Mouse (Mus musculus): ENCODE measurements around the gene Ccl28. TPM values are rescaled to one million over a fixed set of nuclear protein-coding genes. Genes with fewer than 3 reads are reported as not detected.

Ccl28 gene
- polyA plus RNA-seq, 1 experiment from 2014 or later, result 0.23 TPM

DNA sequence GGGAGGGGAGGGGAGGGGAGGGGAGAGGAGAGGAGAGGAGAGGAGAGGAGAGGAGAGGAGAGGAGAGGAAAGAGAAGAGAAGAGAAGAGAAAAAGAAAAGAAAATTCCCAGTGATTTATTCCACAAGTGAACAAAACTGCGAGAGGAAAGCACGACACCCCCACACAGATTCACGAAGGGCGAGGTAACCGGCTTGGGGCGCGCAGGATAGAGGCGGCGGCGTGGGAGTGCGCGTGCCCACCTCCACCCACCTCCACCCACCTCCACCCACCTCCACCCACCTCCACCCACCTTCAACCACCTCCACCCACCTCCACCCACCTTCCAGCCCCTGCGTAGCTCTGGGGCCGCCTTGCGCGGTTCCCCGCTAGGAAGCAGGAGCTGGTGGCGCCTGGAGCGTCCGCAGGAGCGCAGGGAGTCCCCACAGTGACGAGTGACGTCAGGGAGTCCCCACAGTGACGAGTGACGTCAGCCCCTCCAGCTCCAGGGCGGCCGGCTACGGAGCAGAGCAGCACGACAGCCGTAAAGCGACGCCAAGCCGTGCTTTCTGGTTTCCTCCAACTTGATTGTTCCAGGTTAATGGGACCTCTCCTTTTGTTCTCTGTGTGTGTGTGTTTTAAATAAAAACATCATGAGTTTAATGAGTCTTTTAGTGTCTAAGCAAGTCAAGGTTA, 8.0 kb downstream of the Ccl28 start:
- no peak overlapping the region for H3K27ac ChIP-seq
- no peaks in the 10 kb centered on the region for H3K27me3 ChIP-seq
- peak; percentile 89 for ATAC-seq (ENCODE audit: low FRiP score, low read depth)
- H3K4me2 ChIP-seq (replicated peaks), result peak overlapping the region; percentile 62
- WGBS, result 8% methylated on average over 33 of the region's 33 CpGs
- no peaks in the 10 kb centered on the region for H3K9me3 ChIP-seq
- H3K9ac ChIP-seq, result peak overlapping the region; percentile 61
- no peaks in the 10 kb centered on the region for H3K4me1 ChIP-seq
- H3K36me3 ChIP-seq, result no peaks in the 10 kb centered on the region
- peak overlapping the region; percentile 50 for H3K4me3 ChIP-seq

DNA sequence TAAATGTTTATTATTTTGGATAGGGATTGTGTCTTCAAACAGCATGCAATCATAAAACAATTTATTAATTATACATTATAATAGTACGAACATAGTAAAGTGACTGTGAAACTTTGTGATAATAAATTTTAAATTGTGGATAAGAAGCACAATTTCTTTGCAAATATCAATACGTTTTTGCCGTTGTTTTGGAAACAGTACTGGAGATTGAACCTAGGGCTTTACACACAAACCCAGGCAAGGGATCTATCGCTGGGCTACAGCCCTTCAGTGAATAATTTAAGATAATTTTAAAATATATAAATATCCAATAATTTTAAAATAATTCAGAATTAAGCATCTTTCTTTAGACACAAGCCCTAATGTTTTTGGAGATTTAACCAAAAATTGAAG, 8.5 kb downstream of the Ccl28 start:
- no peak overlapping the region for H3K9ac ChIP-seq
- H3K4me3 ChIP-seq, result peak overlapping the region; percentile 50
- H3K4me2 ChIP-seq (replicated peaks), result peak overlapping the region; percentile 62
- no peak overlapping the region for H3K27ac ChIP-seq
- no peaks in the 10 kb centered on the region for H3K4me1 ChIP-seq
- ATAC-seq (ENCODE audit: low FRiP score, low read depth), result no peak
- 84% methylated on average over 4 of the region's 4 CpGs for WGBS
- no peaks in the 10 kb centered on the region for H3K27me3 ChIP-seq
- no peaks in the 10 kb centered on the region for H3K36me3 ChIP-seq
- H3K9me3 ChIP-seq, result no peaks in the 10 kb centered on the region

GRCm38 (mm10) chr13:119635496-119635895, 11.9 kb downstream of the Ccl28 start:
- WGBS, result 31% methylated on average over 2 of the region's 2 CpGs
- Histone ChIP-seq H3K4me3 (no peak overlapping the region), H3K9ac (no peak overlapping the region), H3K27ac (no peak overlapping the region), H3K27me3 (no peaks in the 10 kb centered on the region), H3K9me3 (no peaks in the 10 kb centered on the region), H3K4me1 (no peaks in the 10 kb centered on the region), H3K4me2 (replicated peaks) (no peak overlapping the region), H3K36me3 (no peaks in the 10 kb centered on the region)
- ATAC-seq (ENCODE audit: low FRiP score, low read depth), result no peak

DNA sequence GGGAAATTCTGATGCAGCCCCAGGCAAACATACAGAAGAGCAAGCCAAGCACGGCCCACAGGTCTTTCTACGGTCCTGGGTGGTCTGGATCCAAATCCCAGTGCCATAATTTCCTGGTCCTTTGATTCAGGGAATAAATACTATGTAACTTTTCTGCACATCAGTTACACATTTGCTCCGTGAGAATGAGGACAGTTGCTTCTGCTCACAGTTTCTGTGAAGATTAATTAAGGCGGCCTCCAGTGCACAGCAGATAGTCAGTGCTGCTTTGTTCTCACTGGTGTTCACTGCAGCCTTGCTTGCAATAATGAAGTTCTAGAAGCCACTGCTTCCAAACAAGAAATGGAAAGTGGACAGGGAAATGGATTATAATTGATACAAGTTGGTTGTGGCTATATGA, 14.2 kb downstream of the Ccl28 start:
- WGBS, result 73% methylated on average over 4 of the region's 4 CpGs
- ATAC-seq (ENCODE audit: low FRiP score, low read depth), result no peak
- Histone ChIP-seq H3K9ac (no peak overlapping the region), H3K27ac (no peak overlapping the region), H3K27me3 (no peaks in the 10 kb centered on the region), H3K4me1 (no peaks in the 10 kb centered on the region), H3K9me3 (no peaks in the 10 kb centered on the region), H3K4me2 (replicated peaks) (no peak overlapping the region), H3K36me3 (no peaks in the 10 kb centered on the region), H3K4me3 (no peak overlapping the region)

GRCm38 (mm10) chr13:119638449-119638848, 14.8 kb downstream of the Ccl28 start:
- no peaks in the 10 kb centered on the region for H3K9me3 ChIP-seq
- H3K27me3 ChIP-seq, result no peaks in the 10 kb centered on the region
- H3K27ac ChIP-seq, result no peak overlapping the region
- no peak overlapping the region for H3K4me3 ChIP-seq
- no peak overlapping the region for H3K4me2 ChIP-seq (replicated peaks)
- WGBS, result 85% methylated on average over 5 of the region's 5 CpGs
- H3K9ac ChIP-seq, result no peak overlapping the region
- ATAC-seq (ENCODE audit: low FRiP score, low read depth), result no peak
- H3K4me1 ChIP-seq, result no peaks in the 10 kb centered on the region
- H3K36me3 ChIP-seq, result no peaks in the 10 kb centered on the region

DNA sequence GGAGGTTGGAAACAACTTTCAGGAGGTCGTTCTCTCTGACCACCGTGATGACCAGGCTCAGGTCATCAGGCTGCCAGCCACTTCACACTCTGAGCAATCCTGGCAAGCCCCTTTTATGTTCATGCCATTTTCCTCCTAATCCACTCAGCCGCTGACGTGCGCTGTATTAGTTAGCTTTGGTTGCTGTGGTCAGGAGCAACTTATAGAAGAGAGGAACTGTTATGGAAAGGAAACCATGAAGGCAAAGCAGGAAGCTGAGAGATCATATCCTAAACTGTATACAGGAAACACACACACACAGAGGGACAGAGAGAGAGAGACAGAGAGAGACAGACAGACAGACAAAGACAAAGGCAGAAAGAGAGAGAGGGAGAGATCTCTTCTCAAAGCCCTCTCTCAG, 15.7 kb downstream of the Ccl28 start:
- no peaks in the 10 kb centered on the region for H3K27me3 ChIP-seq
- H3K4me2 ChIP-seq (replicated peaks), result no peak overlapping the region
- no peak for ATAC-seq (ENCODE audit: low FRiP score, low read depth)
- no peaks in the 10 kb centered on the region for H3K9me3 ChIP-seq
- H3K4me3 ChIP-seq, result no peak overlapping the region
- no peaks in the 10 kb centered on the region for H3K36me3 ChIP-seq
- H3K9ac ChIP-seq, result no peak overlapping the region
- 79% methylated on average over 5 of the region's 5 CpGs for WGBS
- no peak overlapping the region for H3K27ac ChIP-seq
- no peaks in the 10 kb centered on the region for H3K4me1 ChIP-seq

GRCm38 (mm10) chr13:119640504-119640903, 16.9 kb downstream of the Ccl28 start:
- 33% methylated on average over 4 of the region's 4 CpGs for WGBS

GRCm38 (mm10) chr13:119641145-119641544, 17.5 kb downstream of the Ccl28 start:
- ATAC-seq (ENCODE audit: low FRiP score, low read depth), result no peak

More at GRCm38 (mm10) chr13:119640504-119640903, 16.9 kb downstream of the Ccl28 start:
- Histone ChIP-seq H3K9me3 (no peaks in the 10 kb centered on the region), H3K9ac (no peak overlapping the region), H3K27me3 (no peaks in the 10 kb centered on the region), H3K4me3 (no peak overlapping the region), H3K27ac (no peak overlapping the region), H3K4me2 (replicated peaks) (no peak overlapping the region), H3K4me1 (no peaks in the 10 kb centered on the region), H3K36me3 (no peaks in the 10 kb centered on the region)
- no peak; the same call in 1 of the 2 replicates for ATAC-seq (ENCODE audit: low FRiP score, low read depth)

GRCm38 (mm10) chr13:119644769-119645168, 21.1 kb downstream of the Ccl28 start:
- no peak overlapping the region for H3K4me2 ChIP-seq (replicated peaks)
- no peak overlapping the region for H3K27ac ChIP-seq
- WGBS, result 63% methylated on average over 5 of the region's 5 CpGs
- H3K36me3 ChIP-seq, result no peaks in the 10 kb centered on the region
- H3K4me3 ChIP-seq, result no peak overlapping the region
- H3K9me3 ChIP-seq, result no peaks in the 10 kb centered on the region
- no peak for ATAC-seq (ENCODE audit: low FRiP score, low read depth)
- H3K27me3 ChIP-seq, result no peaks in the 10 kb centered on the region
- no peaks in the 10 kb centered on the region for H3K4me1 ChIP-seq
- H3K9ac ChIP-seq, result no peak overlapping the region

More at GRCm38 (mm10) chr13:119641145-119641544, 17.5 kb downstream of the Ccl28 start:
- Histone ChIP-seq H3K9ac (no peak overlapping the region), H3K4me1 (no peaks in the 10 kb centered on the region), H3K27ac (no peak overlapping the region), H3K36me3 (no peaks in the 10 kb centered on the region), H3K4me2 (replicated peaks) (no peak overlapping the region), H3K27me3 (no peaks in the 10 kb centered on the region), H3K9me3 (no peaks in the 10 kb centered on the region), H3K4me3 (no peak overlapping the region)
- 73% methylated on average over 7 of the region's 7 CpGs for WGBS

- Histone ChIP-seq H3K4me1 (no peaks in the 10 kb centered on the region), H3K4me3 (no peak overlapping the region), H3K27me3 (no peaks in the 10 kb centered on the region), H3K9me3 (no peaks in the 10 kb centered on the region), H3K9ac (no peak overlapping the region), H3K4me2 (replicated peaks) (no peak overlapping the region), H3K36me3 (no peaks in the 10 kb centered on the region), H3K27ac (no peak overlapping the region)
- no peak for ATAC-seq (ENCODE audit: low FRiP score, low read depth)
- 97% methylated on average over 1 of the region's 1 CpGs for WGBS
These were observed 22.9 kb downstream of the Ccl28 start for GRCm38 (mm10) chr13:119646511-119646910.

DNA sequence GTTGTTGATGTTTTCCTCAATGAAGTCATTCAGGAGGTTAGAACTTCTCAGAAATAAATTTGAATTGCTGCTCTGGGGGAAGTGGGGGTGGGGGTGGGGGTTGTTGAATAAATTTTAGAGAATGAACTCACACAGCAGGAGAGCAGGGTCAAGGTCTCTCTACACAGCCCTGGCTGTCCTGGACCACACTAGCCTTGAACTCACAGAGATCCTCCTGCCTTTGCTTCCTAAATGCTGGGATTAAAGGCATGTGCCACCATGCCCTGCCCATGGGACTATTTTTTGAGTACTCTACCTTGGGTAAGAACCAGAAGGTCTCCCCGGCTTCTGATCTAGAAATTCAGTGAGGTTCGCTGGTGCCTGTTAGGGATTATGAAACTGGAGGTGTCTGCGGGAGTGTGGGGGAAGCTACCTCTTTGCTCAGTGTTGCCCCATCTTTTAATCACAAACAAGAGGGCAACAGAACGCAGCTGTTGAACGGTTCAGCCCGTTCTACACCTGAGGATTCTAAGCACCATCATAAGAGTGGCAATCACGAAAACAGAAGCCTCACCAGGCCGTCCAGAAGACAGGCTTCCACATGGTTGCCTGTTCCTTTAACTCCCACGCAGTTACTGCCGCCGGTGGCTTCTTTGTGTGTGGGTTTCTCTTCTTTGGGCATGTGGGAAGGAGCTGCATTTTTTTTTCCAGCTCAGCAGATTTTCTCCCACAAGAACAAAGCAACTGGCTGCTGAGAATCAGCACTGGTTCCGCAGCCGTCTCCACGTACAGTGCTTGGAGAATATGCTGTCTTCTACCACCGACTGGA, 25.5 kb downstream of the Ccl28 start:
- 67% methylated on average over 15 of the region's 15 CpGs for WGBS
- Histone ChIP-seq H3K36me3 (no peaks in the 10 kb centered on the region), H3K9me3 (no peaks in the 10 kb centered on the region), H3K27me3 (no peaks in the 10 kb centered on the region), H3K9ac (no peak overlapping the region), H3K4me2 (replicated peaks) (no peak overlapping the region), H3K4me3 (no peak overlapping the region), H3K27ac (no peak overlapping the region), H3K4me1 (no peaks in the 10 kb centered on the region)
- no peak for ATAC-seq (ENCODE audit: low FRiP score, low read depth)

DNA sequence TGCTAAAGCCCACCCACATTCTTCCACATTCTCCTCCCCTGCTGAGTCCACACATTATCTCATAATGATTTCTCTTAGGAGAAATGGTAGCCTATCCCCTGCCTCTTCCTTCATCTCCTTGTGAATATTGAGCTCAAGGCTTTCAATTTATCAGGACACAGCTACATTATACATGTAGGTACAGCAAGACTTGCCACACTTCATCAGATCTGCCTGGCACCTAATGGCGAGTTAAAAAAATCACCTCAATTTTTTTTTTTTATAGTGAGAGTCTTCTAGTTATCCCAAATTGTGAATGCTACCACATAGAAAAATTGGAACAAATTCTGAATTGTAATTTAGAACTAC, 26.1 kb downstream of the Ccl28 start:
- H3K4me3 ChIP-seq, result no peak overlapping the region
- no peak overlapping the region for H3K4me2 ChIP-seq (replicated peaks)
- 88% methylated on average over 1 of the region's 1 CpGs for WGBS
- no peak overlapping the region for H3K9ac ChIP-seq
- no peak overlapping the region for H3K27ac ChIP-seq
- H3K36me3 ChIP-seq, result no peaks in the 10 kb centered on the region
- ATAC-seq (ENCODE audit: low FRiP score, low read depth), result no peak
- no peaks in the 10 kb centered on the region for H3K27me3 ChIP-seq
- no peaks in the 10 kb centered on the region for H3K9me3 ChIP-seq
- H3K4me1 ChIP-seq, result no peaks in the 10 kb centered on the region
